ENCODE assay signal across 9 mouse cellular contexts in genomic region chr7:30219293-30220007, GRCm38 (mm10). TPM values are rescaled to one million over a fixed set of nuclear protein-coding genes. Genes with fewer than 3 reads are reported as not detected.
DNase-seq lines count a peak whose midpoint lies in the region; ATAC-seq and TF ChIP-seq lines count a peak whose summit lies in the region.
"Had no signal": no experiment of that assay in that cellular context is flagged by ENCODE, and none has a peak within 500 bp of the region (broad histone marks: within the 10 kb centered on the region; RNA-seq: fewer than 3 reads in every experiment).

No protein-coding gene starts in this region.

- no peak; the same call in 1 of the 2 replicates for TF ChIP-seq EP300 in ES-Bruce4 (IDR thresholded peaks at IDR 0.05; ENCODE audit: insufficient read depth, low read depth, low read length)

- peak overlapping the region; percentile 49 for H3K4me3 ChIP-seq in ES-Bruce4 (ENCODE audit: low read depth, low read length)
- H3K4me3 ChIP-seq in embryonic facial prominence, embryonic 15.5 days (replicated peaks): peak overlapping the region; percentile 49
- peak overlapping the region; percentile 36 for H3K4me3 ChIP-seq in hindbrain, embryonic 11.5 days (ENCODE audit: low read depth, low read length)
- H3K4me3 ChIP-seq in limb, embryonic 10.5 days: peak overlapping the region; percentile 58
- peak overlapping the region; percentile 61 for H3K4me3 ChIP-seq in midbrain, embryonic 10.5 days

- TF ChIP-seq POLR2A in ES-Bruce4 (IDR thresholded peaks at IDR 0.05; ENCODE audit: insufficient read depth, low read length): no peak

- no peaks in the 10 kb centered on the region for H3K4me1 ChIP-seq in ES-Bruce4 (ENCODE audit: control insufficient read depth, insufficient read depth, low read length)
- H3K4me1 ChIP-seq in embryonic facial prominence, embryonic 15.5 days: peaks cover 19% of the 10 kb centered on the region
- no peaks in the 10 kb centered on the region for H3K4me1 ChIP-seq in hindbrain, embryonic 11.5 days (replicated peaks; ENCODE audit: control insufficient read depth, insufficient read depth, low read length)
- peaks cover 17% of the 10 kb centered on the region for H3K4me1 ChIP-seq in limb, embryonic 10.5 days
- H3K4me1 ChIP-seq in midbrain, embryonic 10.5 days: peaks cover 24% of the 10 kb centered on the region

- H3K36me3 ChIP-seq in ES-Bruce4 (ENCODE audit: control insufficient read depth, insufficient read depth, low read length, poor library complexity, severe bottlenecking): peaks cover 6% of the 10 kb centered on the region; the same call in 1 of the 2 replicates
- peaks cover 18% of the 10 kb centered on the region for H3K36me3 ChIP-seq in embryonic facial prominence, embryonic 15.5 days
- peaks cover 9% of the 10 kb centered on the region; the same call in 1 of the 2 replicates for H3K36me3 ChIP-seq in hindbrain, embryonic 11.5 days (ENCODE audit: control insufficient read depth, insufficient read depth, low read length)
- peaks cover 23% of the 10 kb centered on the region for H3K36me3 ChIP-seq in limb, embryonic 10.5 days
- peaks cover 24% of the 10 kb centered on the region for H3K36me3 ChIP-seq in midbrain, embryonic 10.5 days

- peak overlapping the region; percentile 79 for H3K4me2 ChIP-seq in embryonic facial prominence, embryonic 15.5 days (replicated peaks)
- peak overlapping the region; percentile 77 for H3K4me2 ChIP-seq in hindbrain, embryonic 11.5 days (replicated peaks; ENCODE audit: low read depth, low read length)

- peak; percentile 78 for DNase-seq in adrenal gland, postnatal 14 days
- no peak for DNase-seq in adrenal gland, adult 18-20 months (ENCODE audit: low spot score in 2 of 2)
- peak; percentile 75 for DNase-seq in hindbrain, embryonic 11.5 days (ENCODE audit: low spot score)
- DNase-seq in limb, embryonic 10.5 days (ENCODE audit: low spot score): peak; percentile 84
- DNase-seq in midbrain, embryonic 10.5 days (ENCODE audit: low spot score): peak; percentile 72
- DNase-seq in testis, postnatal 10 days (ENCODE audit: low spot score): peak; percentile 73

- ATAC-seq in embryonic facial prominence, embryonic 15.5 days (ENCODE audit: insufficient number of reproducible peaks, low FRiP score, low TSS enrichment, low read depth): peak; percentile 44; the same call in 1 of the 2 replicates
- ATAC-seq in hindbrain, embryonic 11.5 days (ENCODE audit: low FRiP score): peak; percentile 48

- 4% methylated on average over 16 of the region's 16 CpGs for WGBS in embryonic facial prominence, embryonic 15.5 days
- WGBS in hindbrain, embryonic 11.5 days: 4% methylated on average over 16 of the region's 16 CpGs
- 4% methylated on average over 16 of the region's 16 CpGs for WGBS in limb, embryonic 10.5 days
- WGBS in midbrain, embryonic 10.5 days: 7% methylated on average over 16 of the region's 16 CpGs

- H3K9ac ChIP-seq in ES-Bruce4 (ENCODE audit: low read depth, poor library complexity, severe bottlenecking): peak overlapping the region; percentile 48
- peak overlapping the region; percentile 7; the same call in 1 of the 2 replicates for H3K9ac ChIP-seq in embryonic facial prominence, embryonic 15.5 days
- H3K9ac ChIP-seq in hindbrain, embryonic 11.5 days (ENCODE audit: low read depth, low read length): peak overlapping the region; percentile 59

- no peak for TF ChIP-seq CTCF in ES-Bruce4 (IDR thresholded peaks at IDR 0.05; ENCODE audit: low read depth, low read length)

- H3K9me3 ChIP-seq in ES-Bruce4 (replicated peaks; ENCODE audit: control insufficient read depth, insufficient read depth, low read length, poor library complexity, severe bottlenecking): no peaks in the 10 kb centered on the region; the same call in 1 of the 2 replicates
- no peaks in the 10 kb centered on the region for H3K9me3 ChIP-seq in embryonic facial prominence, embryonic 15.5 days (replicated peaks)
- H3K9me3 ChIP-seq in hindbrain, embryonic 11.5 days (ENCODE audit: control insufficient read depth, low read length): no peaks in the 10 kb centered on the region
- no peaks in the 10 kb centered on the region for H3K9me3 ChIP-seq in limb, embryonic 10.5 days (replicated peaks)
- no peaks in the 10 kb centered on the region for H3K9me3 ChIP-seq in midbrain, embryonic 10.5 days (replicated peaks)

- H3K27ac ChIP-seq in ES-Bruce4 (ENCODE audit: insufficient read depth, low read length): no peak overlapping the region
- peak overlapping the region; percentile 66; the same call in 1 of the 2 replicates for H3K27ac ChIP-seq in embryonic facial prominence, embryonic 15.5 days (replicated peaks)
- H3K27ac ChIP-seq in hindbrain, embryonic 11.5 days (ENCODE audit: low read depth, low read length): no peak overlapping the region
- H3K27ac ChIP-seq in limb, embryonic 10.5 days: peak overlapping the region; percentile 83
- peak overlapping the region; percentile 83 for H3K27ac ChIP-seq in midbrain, embryonic 10.5 days (replicated peaks)

- no peaks in the 10 kb centered on the region for H3K27me3 ChIP-seq in ES-Bruce4 (ENCODE audit: control insufficient read depth, insufficient read depth, low read length, poor library complexity, severe bottlenecking)
- H3K27me3 ChIP-seq in embryonic facial prominence, embryonic 15.5 days: no peaks in the 10 kb centered on the region
- no peaks in the 10 kb centered on the region for H3K27me3 ChIP-seq in hindbrain, embryonic 11.5 days (ENCODE audit: control insufficient read depth, insufficient read depth, low read length)
- H3K27me3 ChIP-seq in limb, embryonic 10.5 days (ENCODE audit: low read depth, poor library complexity, severe bottlenecking): no peaks in the 10 kb centered on the region
- no peaks in the 10 kb centered on the region for H3K27me3 ChIP-seq in midbrain, embryonic 10.5 days (ENCODE audit: low read depth, poor library complexity, severe bottlenecking)

RNA-seq across cellular contexts. Expression of gene Polr2i, which starts 12.3 kb away (rescaled TPM):
- total RNA-seq in adrenal gland, postnatal 14 days (2021): 95.5 and 99.4 TPM in 2 replicates
- total RNA-seq in adrenal gland, adult 18-20 months (2021): 10 to 100 TPM; 51.1 to 64.1 TPM
- polyA plus RNA-seq in ES-Bruce4 (2011; ENCODE audit: insufficient read depth, insufficient read length, low read depth, missing spikeins): 58.7 and 65.4 TPM in 2 replicates
- 155 and 160 TPM in 2 replicates for polyA plus RNA-seq in embryonic facial prominence, embryonic 15.5 days (2015; fragmentation: Nextera tagmentation; extraction: Ambion mirVana)
- 171 and 176 TPM in 2 replicates for polyA plus RNA-seq in hindbrain, embryonic 11.5 days (2014; fragmentation: Nextera tagmentation; extraction: Ambion mirVana)
- polyA plus RNA-seq in limb, embryonic 10.5 days (2016; fragmentation: Nextera tagmentation; extraction: Ambion mirVana): 170 and 175 TPM in 2 replicates
- 155 and 162 TPM in 2 replicates for polyA plus RNA-seq in midbrain, embryonic 10.5 days (2016; fragmentation: Nextera tagmentation; extraction: Ambion mirVana)

RNA-seq across cellular contexts. Expression of gene Tbcb, which starts 12.6 kb away (rescaled TPM):
- total RNA-seq in adrenal gland, postnatal 14 days (2021): 67.7 and 75.4 TPM in 2 replicates
- total RNA-seq in adrenal gland, adult 18-20 months (2021): 10 to 100 TPM; 86.2 to 93.6 TPM
- polyA plus RNA-seq in ES-Bruce4 (2011; ENCODE audit: insufficient read depth, insufficient read length, low read depth, missing spikeins): 86.6 and 90.0 TPM in 2 replicates
- 172 and 177 TPM in 2 replicates for polyA plus RNA-seq in embryonic facial prominence, embryonic 15.5 days (2015; fragmentation: Nextera tagmentation; extraction: Ambion mirVana)
- 278 and 293 TPM in 2 replicates for polyA plus RNA-seq in hindbrain, embryonic 11.5 days (2014; fragmentation: Nextera tagmentation; extraction: Ambion mirVana)
- polyA plus RNA-seq in limb, embryonic 10.5 days (2016; fragmentation: Nextera tagmentation; extraction: Ambion mirVana): 261 and 262 TPM in 2 replicates
- 274 and 283 TPM in 2 replicates for polyA plus RNA-seq in midbrain, embryonic 10.5 days (2016; fragmentation: Nextera tagmentation; extraction: Ambion mirVana)

RNA-seq across cellular contexts. Expression of gene Ovol3, which starts 16.1 kb away (rescaled TPM):
- total RNA-seq in adrenal gland, postnatal 14 days (2021): not detected in 2 replicates
- total RNA-seq in adrenal gland, adult 18-20 months (2021): not detected
- not detected in 2 replicates for polyA plus RNA-seq in ES-Bruce4 (2011; ENCODE audit: insufficient read depth, insufficient read length, low read depth, missing spikeins)
- polyA plus RNA-seq in embryonic facial prominence, embryonic 15.5 days (2015; fragmentation: Nextera tagmentation; extraction: Ambion mirVana): 0.31 and 0.39 TPM in 2 replicates
- not detected in 2 replicates for polyA plus RNA-seq in hindbrain, embryonic 11.5 days (2014; fragmentation: Nextera tagmentation; extraction: Ambion mirVana)
- polyA plus RNA-seq in limb, embryonic 10.5 days (2016; fragmentation: Nextera tagmentation; extraction: Ambion mirVana): not detected in 2 replicates
- polyA plus RNA-seq in midbrain, embryonic 10.5 days (2016; fragmentation: Nextera tagmentation; extraction: Ambion mirVana): not detected in 2 replicates
- polyA plus RNA-seq: C2C12 had no signal

RNA-seq across cellular contexts. Expression of gene Capns1, which starts 20.8 kb away (rescaled TPM):
- 526 and 534 TPM in 2 replicates for total RNA-seq in adrenal gland, postnatal 14 days (2021)
- total RNA-seq in adrenal gland, adult 18-20 months (2021): 100 to 1,000 TPM; 575 to 621 TPM
- polyA plus RNA-seq in ES-Bruce4 (2011; ENCODE audit: insufficient read depth, insufficient read length, low read depth, missing spikeins): 359 and 396 TPM in 2 replicates
- polyA plus RNA-seq in embryonic facial prominence, embryonic 15.5 days (2015; fragmentation: Nextera tagmentation; extraction: Ambion mirVana): 111 and 113 TPM in 2 replicates
- 56.3 and 64.0 TPM in 2 replicates for polyA plus RNA-seq in hindbrain, embryonic 11.5 days (2014; fragmentation: Nextera tagmentation; extraction: Ambion mirVana)
- polyA plus RNA-seq in limb, embryonic 10.5 days (2016; fragmentation: Nextera tagmentation; extraction: Ambion mirVana): 57.6 and 66.5 TPM in 2 replicates
- polyA plus RNA-seq in midbrain, embryonic 10.5 days (2016; fragmentation: Nextera tagmentation; extraction: Ambion mirVana): 52.1 and 55.5 TPM in 2 replicates

RNA-seq across cellular contexts. Expression of gene Cox7a1, which starts 35.5 kb away (rescaled TPM):
- total RNA-seq in adrenal gland, postnatal 14 days (2021): 1,359 and 1,375 TPM in 2 replicates
- 100 to 1,000 TPM; 349 to 810 TPM for total RNA-seq in adrenal gland, adult 18-20 months (2021)
- polyA plus RNA-seq in ES-Bruce4 (2011; ENCODE audit: insufficient read depth, insufficient read length, low read depth, missing spikeins): 21.7 and 21.8 TPM in 2 replicates
- 6.4 and 6.5 TPM in 2 replicates for polyA plus RNA-seq in embryonic facial prominence, embryonic 15.5 days (2015; fragmentation: Nextera tagmentation; extraction: Ambion mirVana)
- 4.3 and 4.5 TPM in 2 replicates for polyA plus RNA-seq in hindbrain, embryonic 11.5 days (2014; fragmentation: Nextera tagmentation; extraction: Ambion mirVana)
- polyA plus RNA-seq in limb, embryonic 10.5 days (2016; fragmentation: Nextera tagmentation; extraction: Ambion mirVana): 1.4 and 1.8 TPM in 2 replicates
- polyA plus RNA-seq in midbrain, embryonic 10.5 days (2016; fragmentation: Nextera tagmentation; extraction: Ambion mirVana): 4.1 and 7.2 TPM in 2 replicates

Comparison
In these comparisons a context has a peak if more than half of its experiments do, and no peak if none do; other contexts are left out.
1. DNase-seq: peak in adrenal gland, postnatal 14 days (single experiment), hindbrain, embryonic 11.5 days (single experiment), limb, embryonic 10.5 days (single experiment), midbrain, embryonic 10.5 days (single experiment) and testis, postnatal 10 days (single experiment); none in adrenal gland, adult 18-20 months (0 of 2).
2. H3K27ac ChIP-seq: peak in embryonic facial prominence, embryonic 15.5 days (single experiment), limb, embryonic 10.5 days (single experiment) and midbrain, embryonic 10.5 days (single experiment); none in ES-Bruce4 (single experiment) and hindbrain, embryonic 11.5 days (single experiment).
3. H3K9ac ChIP-seq: peak in every context shown above with its lines; median percentile 59 in hindbrain, embryonic 11.5 days; 48 in ES-Bruce4; 7 in embryonic facial prominence, embryonic 15.5 days.
4. Peak in every context shown above with its lines, with median percentiles within 50 percentile points of each other: H3K4me3 ChIP-seq.